Mouse (Mus musculus) embryonic facial prominence, embryonic 13.5 days (tissue): ENCODE results near the gene Zc3h18. TPM values are rescaled to one million over a fixed set of nuclear protein-coding genes. Genes with fewer than 3 reads are reported as not detected.
A peak's percentile ranks its signal among the peaks of the same experiment; 100 is the strongest.

Experiments
- ATAC-seq: fragments of 200-750 bp; cut with Nextera tagmentation; 2 replicates; pipeline ENCODE4 v1.8.0; 2017; ENCODE audit warnings: low read depth; ENCODE audit not compliant: insufficient number of reproducible peaks, insufficient read depth, low FRiP score, low TSS enrichment
- H3K27ac ChIP-seq: fragments of 300-500 bp; sonication (generic); 2 replicates; pipeline ENCODE4 v1.5.1; 2015; ENCODE audit warnings: moderate library complexity, mild to moderate bottlenecking, inconsistent platforms
- H3K27me3 ChIP-seq: fragments of 300-500 bp; sonication (generic); 2 replicates; pipeline ENCODE4 v1.6.1; 2015; ENCODE audit warnings: mild to moderate bottlenecking, inconsistent platforms
- H3K36me3 ChIP-seq: fragments of 300-500 bp; sonication (generic); 2 replicates; pipeline ENCODE4 v1.6.1; 2015; ENCODE audit warnings: mild to moderate bottlenecking, inconsistent platforms
- H3K4me1 ChIP-seq: fragments of 300-500 bp; sonication (generic); 2 replicates; pipeline ENCODE4 v1.6.1; 2015; ENCODE audit warnings: inconsistent platforms
- H3K4me2 ChIP-seq: fragments of 300-500 bp; sonication (generic); 2 replicates; pipeline ENCODE4 v1.6.1; 2015; ENCODE audit warnings: moderate library complexity, mild to moderate bottlenecking, inconsistent platforms
- H3K4me3 ChIP-seq: fragments of 300-500 bp; sonication (generic); 2 replicates; pipeline ENCODE4 v1.5.1; 2015; ENCODE audit warnings: mild to moderate bottlenecking, inconsistent platforms
- H3K9ac ChIP-seq: fragments of 300-500 bp; sonication (generic); 2 replicates; pipeline ENCODE4 v1.6.1; 2015; ENCODE audit warnings: mild to moderate bottlenecking, inconsistent platforms
- H3K9me3 ChIP-seq: fragments of 300-500 bp; sonication (generic); 2 replicates; pipeline ENCODE4 v1.6.1; 2016; ENCODE audit warnings: inconsistent platforms
- WGBS: fragments of 180-500 bp; shearing (Covaris S2); methylation state at CpG from one replicate; pipeline ENCODE4 v1.1.7; 2015; ENCODE audit warnings: mixed read lengths; 5-methylcytosine and 5-hydroxymethylcytosine counted together
- polyA plus RNA-seq: library from polyadenylated mRNA; unstranded; fragments of >200 nt; fragmentation: Nextera tagmentation; extraction: Ambion mirVana; gene quantifications from 2 replicates; pipeline ENCODE4 v1.2.1, GENCODE M21; 2015

Gene Zc3h18
- polyA plus RNA-seq, 1 experiment from 2014 or later, result 54.8 TPM

DNA sequence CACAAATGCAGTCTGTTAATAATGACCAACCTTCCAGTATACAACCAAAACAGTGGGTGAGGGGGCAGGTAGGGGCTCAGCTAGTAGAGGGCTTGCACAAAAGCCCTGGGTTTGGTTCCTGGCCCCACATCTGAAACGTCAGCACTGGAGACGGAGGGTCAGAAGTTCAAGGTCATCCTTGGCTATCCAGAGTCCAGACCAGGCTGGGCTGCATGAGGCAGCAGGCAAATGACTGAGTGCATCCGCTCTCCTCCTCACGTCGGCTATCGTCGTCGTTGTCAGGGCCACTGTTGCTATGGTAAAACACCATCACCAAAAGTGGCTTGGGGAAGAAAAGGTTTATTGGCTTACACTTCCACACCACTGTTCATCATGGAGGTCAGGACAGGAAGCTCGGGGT is 37.9 kb downstream of the Zc3h18 start:
- Histone ChIP-seq H3K4me2 (no peak overlapping the region), H3K4me3 (no peak overlapping the region), H3K36me3 (peaks cover 95% of the 10 kb centered on the region), H3K4me1 (no peaks in the 10 kb centered on the region), H3K27ac (no peak overlapping the region), H3K9ac (no peak overlapping the region), H3K9me3 (no peaks in the 10 kb centered on the region), H3K27me3 (no peaks in the 10 kb centered on the region)
- ATAC-seq, result no peak
- WGBS, result 86% methylated on average over 9 of the region's 9 CpGs

DNA sequence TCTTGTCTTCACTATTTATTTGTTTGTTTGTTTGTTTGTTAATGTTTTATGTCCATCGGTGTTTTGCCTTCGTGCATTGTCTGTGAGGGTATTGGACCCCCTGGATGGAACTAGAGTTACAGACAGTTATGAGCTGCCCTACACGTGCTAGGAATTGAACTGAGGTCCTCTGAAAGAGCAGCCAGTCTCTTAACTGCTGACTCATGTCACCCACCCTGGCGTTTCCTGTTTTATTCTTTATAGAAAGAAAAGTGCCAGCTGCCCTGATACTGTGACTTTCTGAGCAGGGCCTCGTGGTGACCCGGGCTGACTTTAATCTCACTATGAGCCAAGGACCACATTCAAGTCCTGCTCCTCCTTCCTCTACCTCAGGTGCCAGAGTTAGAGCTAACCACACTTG is 39.1 kb downstream of the Zc3h18 start:
- WGBS, result 92% methylated on average over 6 of the region's 6 CpGs
- no peaks in the 10 kb centered on the region for H3K27me3 ChIP-seq
- no peak overlapping the region for H3K9ac ChIP-seq
- no peak overlapping the region for H3K27ac ChIP-seq
- no peaks in the 10 kb centered on the region for H3K9me3 ChIP-seq
- no peaks in the 10 kb centered on the region for H3K4me1 ChIP-seq
- no peak overlapping the region for H3K4me2 ChIP-seq
- peaks cover 89% of the 10 kb centered on the region for H3K36me3 ChIP-seq
- no peak for ATAC-seq
- no peak overlapping the region for H3K4me3 ChIP-seq

DNA sequence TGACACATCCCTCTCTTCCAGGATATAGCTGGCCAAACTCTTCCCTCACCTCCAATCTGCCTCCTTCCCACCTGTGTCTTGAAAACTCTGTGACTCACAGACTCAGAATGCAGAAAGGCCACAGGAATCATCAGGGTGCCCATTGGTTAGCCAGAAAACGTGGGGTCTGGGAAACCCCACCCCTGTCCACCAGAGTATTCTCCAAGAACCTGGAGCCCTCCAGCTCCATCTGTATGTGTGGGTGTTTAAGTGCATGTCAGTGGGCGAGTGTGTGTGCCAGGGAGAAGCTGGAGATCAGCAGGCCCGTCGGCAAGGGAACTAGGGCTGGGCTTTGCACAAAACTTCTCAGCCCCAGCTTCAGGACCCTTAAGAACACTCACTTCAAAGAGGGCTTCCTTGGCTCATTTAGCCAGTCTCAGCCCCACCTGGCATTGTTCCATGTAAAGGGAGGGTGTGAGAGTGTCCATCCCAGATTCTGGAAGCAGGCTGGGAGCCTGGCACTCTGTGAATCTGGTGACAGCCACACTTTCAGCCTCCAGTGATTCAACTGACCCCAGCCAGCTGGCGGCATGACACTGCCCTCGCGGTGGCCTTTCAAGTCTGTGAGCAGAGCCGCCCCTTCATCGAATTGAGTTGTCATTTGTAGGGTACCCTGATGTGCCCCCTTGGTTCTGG is 43.6 kb downstream of the Zc3h18 start:
- H3K27me3 ChIP-seq, result no peaks in the 10 kb centered on the region
- no peak overlapping the region for H3K9ac ChIP-seq
- ATAC-seq, result no peak
- WGBS, result 75% methylated on average over 9 of the region's 9 CpGs
- H3K4me1 ChIP-seq, result no peaks in the 10 kb centered on the region
- H3K9me3 ChIP-seq, result no peaks in the 10 kb centered on the region
- H3K4me3 ChIP-seq, result no peak overlapping the region
- no peak overlapping the region for H3K4me2 ChIP-seq
- 0 out of 2 replicates have a peak overlapping the region, but pooled peaks have one; percentile 8 for H3K27ac ChIP-seq
- peaks cover 44% of the 10 kb centered on the region for H3K36me3 ChIP-seq

DNA sequence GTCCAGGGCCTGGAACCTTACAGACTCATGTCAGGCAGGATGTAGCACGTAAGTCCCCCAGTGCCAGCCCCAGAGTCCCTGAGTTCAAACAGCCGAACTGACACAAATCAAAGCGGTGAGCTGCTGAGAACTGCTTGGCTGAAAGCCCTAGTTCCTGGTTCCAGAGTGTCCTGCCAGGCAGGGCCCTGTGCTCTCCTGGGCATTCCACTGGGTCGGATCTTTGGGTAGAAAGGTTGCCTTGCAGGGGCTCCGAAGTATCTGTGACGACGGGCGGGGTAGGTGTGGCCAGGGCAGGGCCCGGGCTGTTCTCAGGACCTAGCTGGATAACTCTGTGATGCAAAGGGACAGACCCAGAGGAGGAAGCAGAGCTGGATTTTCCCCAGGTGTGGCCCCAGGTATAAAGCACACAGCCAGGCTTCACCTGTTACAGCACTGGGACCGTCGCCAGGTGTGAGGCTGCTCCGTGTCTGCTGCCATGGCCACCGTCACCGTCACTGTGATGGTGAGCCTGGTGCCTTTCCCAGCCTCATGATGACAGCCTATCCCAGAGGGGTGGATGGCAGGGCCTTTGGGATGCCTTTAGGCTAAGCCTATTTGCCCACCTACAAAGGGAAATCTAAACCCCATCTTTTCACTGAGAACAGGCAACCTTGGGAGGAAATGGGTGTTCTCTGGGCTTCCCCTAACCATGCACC is 45.1 kb downstream of the Zc3h18 start, which contains the start of gene Il17c:
TSS of gene Il17c (plus strand) at position 645 of the 695 bp plus-strand sequence.
- H3K36me3 ChIP-seq, result peaks cover 39% of the 10 kb centered on the region
- H3K9me3 ChIP-seq, result no peaks in the 10 kb centered on the region
- no peaks in the 10 kb centered on the region for H3K27me3 ChIP-seq
- no peak within 1 kb of the TSS for H3K27ac ChIP-seq
- no peak for ATAC-seq
- WGBS, result 79% methylated on average over 14 of the region's 14 CpGs
- H3K4me3 ChIP-seq, result no peak within 1 kb of the TSS
- no peak within 1 kb of the TSS for H3K9ac ChIP-seq
- H3K4me1 ChIP-seq, result no peaks in the 10 kb centered on the region
- H3K4me2 ChIP-seq, result no peak within 1 kb of the TSS

DNA sequence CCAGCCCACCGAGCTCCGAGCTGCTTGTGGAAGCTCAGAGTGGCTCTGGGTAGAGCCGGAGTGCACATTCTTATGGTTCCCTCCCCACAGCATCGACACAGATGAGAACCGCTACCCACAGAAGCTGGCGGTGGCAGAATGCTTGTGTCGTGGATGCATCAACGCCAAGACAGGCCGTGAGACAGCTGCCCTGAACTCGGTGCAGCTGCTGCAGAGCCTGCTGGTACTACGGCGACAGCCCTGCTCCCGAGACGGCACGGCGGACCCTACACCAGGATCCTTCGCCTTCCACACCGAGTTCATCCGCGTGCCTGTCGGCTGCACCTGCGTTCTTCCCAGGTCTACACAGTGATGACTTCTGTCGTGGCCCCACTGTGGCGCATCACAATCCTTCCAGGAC is 46.8 kb downstream of the Zc3h18 start:
- no peak overlapping the region for H3K4me3 ChIP-seq
- H3K27me3 ChIP-seq, result no peaks in the 10 kb centered on the region
- ATAC-seq, result no peak
- H3K36me3 ChIP-seq, result peaks cover 27% of the 10 kb centered on the region
- no peak overlapping the region for H3K4me2 ChIP-seq
- H3K9me3 ChIP-seq, result no peaks in the 10 kb centered on the region
- no peaks in the 10 kb centered on the region for H3K4me1 ChIP-seq
- no peak overlapping the region for H3K9ac ChIP-seq
- H3K27ac ChIP-seq, result no peak overlapping the region
- WGBS, result 87% methylated on average over 24 of the region's 24 CpGs

DNA sequence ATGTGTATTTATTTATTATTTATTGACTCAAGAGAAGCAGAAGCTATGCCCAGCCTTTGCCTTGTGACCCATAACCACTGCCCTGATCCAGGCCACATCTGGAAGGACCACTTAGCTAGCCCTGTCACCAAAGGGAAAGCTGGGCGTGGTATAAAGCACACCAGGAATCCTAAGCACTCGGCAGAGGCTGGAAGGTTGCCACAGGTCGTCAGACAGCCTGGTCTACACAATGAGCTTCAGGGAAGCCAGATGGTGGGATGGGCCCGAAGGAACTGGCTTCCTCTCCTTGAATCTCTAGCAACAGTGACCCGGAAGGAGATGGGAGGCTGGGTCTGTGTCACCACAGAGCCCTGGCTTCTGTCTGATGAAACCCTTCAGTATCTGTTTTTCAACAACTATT is 47.2 kb downstream of the Zc3h18 start:
- H3K4me3 ChIP-seq, result no peak overlapping the region
- no peaks in the 10 kb centered on the region for H3K4me1 ChIP-seq
- H3K27me3 ChIP-seq, result no peaks in the 10 kb centered on the region
- no peaks in the 10 kb centered on the region for H3K9me3 ChIP-seq
- peaks cover 23% of the 10 kb centered on the region for H3K36me3 ChIP-seq
- WGBS, result 56% methylated on average over 5 of the region's 5 CpGs
- no peak overlapping the region for H3K4me2 ChIP-seq
- no peak for ATAC-seq
- no peak overlapping the region for H3K27ac ChIP-seq
- no peak overlapping the region for H3K9ac ChIP-seq

DNA sequence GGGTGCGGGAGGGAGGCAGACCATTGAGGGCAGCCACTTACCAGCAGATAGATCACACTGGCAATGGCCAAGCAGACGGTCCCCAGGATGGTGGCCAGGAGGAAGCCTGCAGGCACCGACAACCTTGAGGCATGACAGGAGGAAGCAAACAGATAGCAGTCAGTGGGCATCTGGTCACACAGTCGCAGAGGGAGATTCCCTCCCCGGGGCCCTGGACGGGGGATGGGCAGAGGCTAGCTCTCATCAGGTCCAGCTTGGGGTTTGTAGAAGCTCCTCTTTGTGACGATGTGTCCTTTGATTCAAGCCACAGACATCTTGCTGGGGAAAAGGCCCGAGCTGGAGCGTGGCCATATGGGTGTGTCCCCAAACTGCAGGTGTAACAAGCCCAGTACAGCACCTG is 49.7 kb downstream of the Zc3h18 start:
- Histone ChIP-seq H3K27me3 (no peaks in the 10 kb centered on the region), H3K9ac (no peak overlapping the region), H3K4me2 (no peak overlapping the region), H3K9me3 (no peaks in the 10 kb centered on the region), H3K4me1 (no peaks in the 10 kb centered on the region), H3K36me3 (0 out of 2 replicates have a peak, but pooled peaks cover 12% of the 10 kb centered on the region), H3K27ac (no peak overlapping the region), H3K4me3 (no peak overlapping the region)
- no peak for ATAC-seq
- WGBS, result 81% methylated on average over 9 of the region's 9 CpGs

DNA sequence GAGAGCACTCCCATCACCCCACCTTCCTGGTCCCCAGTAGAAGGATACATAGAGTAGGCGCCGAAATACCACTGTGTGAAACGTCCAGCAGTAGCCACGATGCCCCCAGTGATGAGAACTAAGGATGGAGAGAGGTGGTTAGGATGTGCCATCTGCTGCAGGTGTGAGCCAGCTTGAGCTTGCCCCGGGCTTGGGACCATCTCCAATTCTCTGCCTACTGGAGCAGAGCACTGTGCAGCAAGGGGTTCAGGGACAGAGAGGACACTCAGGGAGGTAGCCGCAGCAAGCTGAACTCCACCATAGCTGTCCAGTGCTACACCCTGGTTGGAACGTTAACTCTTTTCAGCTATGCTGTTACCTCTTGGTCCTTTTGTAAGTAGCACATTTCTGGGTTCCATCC is 51.2 kb downstream of the Zc3h18 start:
- H3K9me3 ChIP-seq, result no peaks in the 10 kb centered on the region
- H3K9ac ChIP-seq, result no peak overlapping the region
- H3K4me3 ChIP-seq, result no peak overlapping the region
- no peak overlapping the region for H3K27ac ChIP-seq
- H3K4me1 ChIP-seq, result peaks cover 12% of the 10 kb centered on the region
- 92% methylated on average over 7 of the region's 7 CpGs for WGBS
- no peak overlapping the region for H3K4me2 ChIP-seq
- no peaks in the 10 kb centered on the region for H3K27me3 ChIP-seq
- 0 out of 2 replicates have a peak, but pooled peaks cover 12% of the 10 kb centered on the region for H3K36me3 ChIP-seq
- ATAC-seq, result no peak

DNA sequence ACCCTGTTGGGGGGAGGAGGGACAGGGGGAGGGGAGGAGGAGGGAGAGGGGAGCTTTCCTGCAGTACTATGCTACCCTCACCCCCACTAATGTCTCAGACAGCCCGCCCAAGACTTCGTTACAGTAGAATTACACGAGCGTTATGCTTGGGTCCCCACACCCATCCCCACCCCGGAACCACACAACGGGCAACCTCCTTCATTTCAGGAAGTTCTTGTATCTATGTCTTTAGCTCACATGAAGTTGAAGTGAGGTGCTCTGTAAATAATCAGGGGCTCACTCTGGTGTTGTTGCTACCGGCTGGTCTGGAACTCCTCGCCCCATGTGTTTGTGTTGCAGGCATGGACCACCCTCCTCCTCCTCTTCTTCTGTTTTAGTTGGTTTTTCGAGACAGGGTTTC is 51.8 kb downstream of the Zc3h18 start:
- 0 out of 2 replicates have a peak, but pooled peaks cover 12% of the 10 kb centered on the region for H3K36me3 ChIP-seq
- no peak overlapping the region for H3K9ac ChIP-seq
- no peaks in the 10 kb centered on the region for H3K9me3 ChIP-seq
- peaks cover 17% of the 10 kb centered on the region for H3K4me1 ChIP-seq
- H3K27me3 ChIP-seq, result no peaks in the 10 kb centered on the region
- no peak for ATAC-seq
- no peak overlapping the region for H3K27ac ChIP-seq
- no peak overlapping the region for H3K4me3 ChIP-seq
- no peak overlapping the region for H3K4me2 ChIP-seq
- WGBS, result 82% methylated on average over 9 of the region's 9 CpGs

DNA sequence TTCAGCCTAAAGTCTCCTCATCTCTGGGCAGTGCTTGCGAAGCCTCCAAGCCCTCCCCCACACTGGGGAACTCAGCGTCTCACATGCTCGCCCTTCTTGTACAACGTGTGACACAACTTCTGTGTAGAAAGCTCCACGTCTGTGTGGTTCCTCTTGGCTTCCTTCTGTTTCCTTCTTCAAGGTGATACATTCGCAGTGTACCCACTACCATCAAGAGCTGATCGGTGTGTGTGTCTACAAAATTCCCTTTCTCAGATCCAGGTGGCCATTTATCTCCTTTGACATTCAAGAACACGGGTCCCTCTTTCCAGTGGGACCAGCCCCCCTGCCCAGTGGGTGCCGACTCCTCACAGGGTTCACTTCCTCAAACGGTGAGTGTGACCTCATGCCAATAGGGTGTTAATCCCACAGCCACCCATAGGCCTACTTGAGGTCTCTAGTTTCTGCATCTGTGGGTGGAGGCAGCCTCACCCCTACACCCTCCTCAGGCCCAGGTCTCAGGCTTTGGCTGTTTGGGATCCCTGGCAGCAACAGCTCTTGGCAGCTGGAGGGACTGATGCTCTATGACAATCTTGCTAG is 53.7 kb downstream of the Zc3h18 start:
- peaks cover 19% of the 10 kb centered on the region for H3K4me1 ChIP-seq
- no peak overlapping the region for H3K4me3 ChIP-seq
- no peak overlapping the region for H3K9ac ChIP-seq
- H3K9me3 ChIP-seq, result no peaks in the 10 kb centered on the region
- ATAC-seq, result no peak
- H3K36me3 ChIP-seq, result peaks cover 29% of the 10 kb centered on the region
- no peak overlapping the region for H3K4me2 ChIP-seq
- WGBS, result 83% methylated on average over 10 of the region's 10 CpGs
- no peak overlapping the region for H3K27ac ChIP-seq
- no peaks in the 10 kb centered on the region for H3K27me3 ChIP-seq

DNA sequence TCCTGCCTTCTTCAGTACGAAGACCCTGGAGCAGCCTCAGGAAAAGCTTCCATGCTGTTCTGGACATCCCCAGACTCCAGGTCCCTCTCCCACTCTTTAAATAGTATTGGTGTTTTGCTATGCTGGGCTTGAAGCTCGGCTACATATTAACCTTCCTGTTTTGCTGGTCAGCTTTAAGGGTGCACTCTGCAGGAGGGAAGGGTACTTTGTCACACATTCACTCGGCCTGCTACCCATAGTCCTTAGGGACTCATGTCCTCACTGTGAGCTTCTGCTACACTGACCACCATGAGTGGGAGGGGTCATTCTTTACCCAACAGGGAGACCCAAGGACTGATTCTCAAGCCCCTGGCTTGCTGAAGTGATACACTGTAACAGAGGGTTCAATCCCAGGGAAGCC is 54.2 kb downstream of the Zc3h18 start:
- peaks cover 19% of the 10 kb centered on the region for H3K4me1 ChIP-seq
- H3K27ac ChIP-seq, result no peak overlapping the region
- WGBS, result 86% methylated on average over 3 of the region's 3 CpGs
- no peak overlapping the region for H3K4me3 ChIP-seq
- ATAC-seq, result no peak
- no peak overlapping the region for H3K4me2 ChIP-seq
- no peaks in the 10 kb centered on the region for H3K27me3 ChIP-seq
- peaks cover 30% of the 10 kb centered on the region for H3K36me3 ChIP-seq
- H3K9ac ChIP-seq, result no peak overlapping the region
- H3K9me3 ChIP-seq, result no peaks in the 10 kb centered on the region
